Mouse (Mus musculus): ENCODE results near the gene S1pr1.

DNA sequence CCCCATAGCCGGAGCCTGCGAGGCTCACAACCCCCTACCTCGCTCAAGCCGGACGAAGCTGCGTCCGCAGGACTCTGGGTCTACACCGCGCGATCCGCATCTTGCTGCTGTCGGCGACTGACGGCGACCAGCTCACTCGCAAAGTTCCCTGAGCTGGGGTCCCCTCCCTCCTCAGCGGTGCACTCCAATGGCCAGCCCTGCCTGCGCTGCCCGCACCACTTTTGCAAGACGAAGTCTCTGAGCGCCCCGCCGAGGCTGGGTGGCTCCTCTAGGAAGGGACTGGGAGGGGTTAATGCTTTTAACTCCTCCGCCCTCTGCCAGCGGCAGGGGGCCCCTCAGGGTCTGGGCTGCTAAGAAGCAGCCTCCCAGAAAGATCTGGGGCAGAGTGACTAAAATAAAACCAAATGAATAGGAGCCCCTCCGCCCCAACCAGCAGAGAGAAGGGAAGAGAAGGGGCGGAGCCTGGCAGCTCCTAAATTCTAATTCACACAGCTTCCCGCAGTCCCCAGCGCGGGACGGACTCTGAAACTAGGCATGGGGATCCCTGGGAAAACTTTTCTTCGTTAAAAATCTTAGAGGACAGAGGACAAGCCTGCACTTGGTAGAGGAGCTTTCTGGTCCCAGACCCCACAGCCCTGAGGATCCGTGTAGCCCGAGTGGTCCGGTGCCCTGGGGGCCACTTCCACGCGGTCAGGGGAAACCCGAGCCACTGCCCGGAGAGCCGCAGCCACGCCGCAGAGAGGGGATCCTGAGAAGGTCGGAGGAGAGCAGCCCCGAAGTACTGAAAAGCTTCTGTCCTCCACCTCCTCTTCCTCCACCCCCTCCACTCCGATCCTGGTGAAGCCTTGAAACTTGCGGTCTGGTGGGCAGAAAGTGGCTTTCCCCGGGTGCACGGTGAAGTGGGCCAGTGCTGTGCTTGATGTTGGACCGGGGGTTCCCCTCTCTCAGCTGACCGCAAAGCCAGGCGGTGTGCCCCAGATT is at the start of gene S1pr1:
- TF ChIP-seq POLR2A (IDR thresholded peaks at IDR 0.05; ENCODE audit: borderline replicate concordance, insufficient read depth, low read length) (no peak), CTCF (IDR thresholded peaks at IDR 0.05; ENCODE audit: borderline replicate concordance, insufficient read depth, low read depth, low read length) (no peak)
